Mouse (Mus musculus) MEL (cell line): Measurements from ENCODE around the gene Gm498. TPM values are rescaled to one million over a fixed set of nuclear protein-coding genes. Genes with fewer than 3 reads are reported as not detected.
A peak's percentile ranks its signal among the peaks of the same experiment; 100 is the strongest.

Experiments
- DNase-seq: peaks from one replicate; pipeline ENCODE4 v3.0.0; 2011; ENCODE audit warnings: low read depth, low spot score
- H3K27ac ChIP-seq: 2 replicates; pipeline ENCODE4 v1.5.1; 2012; ENCODE audit warnings: low read depth, mild to moderate bottlenecking, control low read depth, low read length, moderate library complexity; ENCODE audit not compliant: control insufficient read depth
- H3K27me3 ChIP-seq, 2 experiments: fragments of 150-350 bp in 1 of 2; sonication (generic) in 1 of 2; 2 replicates each; pipeline ENCODE4 v1.6.1; 2012; ENCODE audit warnings: low read length in 2 of 2, mild to moderate bottlenecking in 2 of 2, improper control_type of control experiment in 1 of 2, moderate library complexity in 1 of 2; ENCODE audit not compliant: insufficient read depth in 2 of 2, control insufficient read depth in 1 of 2
- H3K36me3 ChIP-seq, 2 experiments: 2 replicates each; pipeline ENCODE4 v1.6.1; 2012 to 2014; ENCODE audit warnings: low read length in 2 of 2, improper control_type of control experiment in 1 of 2, inconsistent platforms in 1 of 2, mild to moderate bottlenecking in 1 of 2; ENCODE audit not compliant: insufficient read depth in 2 of 2, control insufficient read depth in 1 of 2
- H3K4me1 ChIP-seq, 2 experiments: fragments of 150-350 bp in 1 of 2; sonication (generic) in 1 of 2; 2 replicates each; pipeline ENCODE4 v1.6.1; 2012; ENCODE audit warnings: low read length in 2 of 2, improper control_type of control experiment in 1 of 2, mild to moderate bottlenecking in 1 of 2; ENCODE audit not compliant: insufficient read depth in 2 of 2, control insufficient read depth in 1 of 2
- H3K4me3 ChIP-seq, 2 experiments: fragments of 150-350 bp in 1 of 2; sonication (generic) in 1 of 2; 2 replicates each; pipeline ENCODE4 v1.5.1; 2012; ENCODE audit warnings: low read depth in 2 of 2, low read length in 2 of 2, mild to moderate bottlenecking in 2 of 2, moderate library complexity in 2 of 2, control low read depth in 1 of 2, improper control_type of control experiment in 1 of 2; ENCODE audit not compliant: control insufficient read depth in 1 of 2, insufficient read depth in 1 of 2
- H3K79me2 ChIP-seq: 2 replicates; pipeline ENCODE4 v1.6.1; 2012; ENCODE audit warnings: mild to moderate bottlenecking, low read length, moderate library complexity; ENCODE audit not compliant: control insufficient read depth, poor library complexity, insufficient read depth
- H3K9ac ChIP-seq: 2 replicates; pipeline ENCODE4 v1.6.1; 2012; ENCODE audit warnings: low read depth, mild to moderate bottlenecking, control low read depth, low read length, moderate library complexity; ENCODE audit not compliant: control insufficient read depth, poor library complexity, severe bottlenecking
- H3K9me3 ChIP-seq: fragments of 150-350 bp; sonication (generic); replicated peaks from 2 replicates; pipeline ENCODE4 v1.6.1; 2012; ENCODE audit warnings: mild to moderate bottlenecking, low read length, improper control_type of control experiment, moderate library complexity; ENCODE audit not compliant: insufficient read depth
- BHLHE40 ChIP-seq: IDR thresholded peaks from 2 replicates; pipeline ENCODE4 v1.6.1; 2012; ENCODE audit warnings: low read depth, mild to moderate bottlenecking, inconsistent platforms, low read length, improper control_type of control experiment, borderline replicate concordance
- CHD1 ChIP-seq: IDR thresholded peaks from 2 replicates; pipeline ENCODE4 v1.6.1; 2012; ENCODE audit warnings: low read depth, mild to moderate bottlenecking, inconsistent platforms, low read length, improper control_type of control experiment
- CHD2 ChIP-seq: IDR thresholded peaks from 2 replicates; pipeline ENCODE4 v1.6.1; 2011; ENCODE audit warnings: low read length, improper control_type of control experiment
- CTCF ChIP-seq, 3 experiments: IDR thresholded peaks in 2 of 3; conservative IDR thresholded peaks in 1 of 3; 2 replicates each; pipeline ENCODE4 v1.5.1; 2011 to 2012; ENCODE audit warnings: low read length in 3 of 3, low read depth in 2 of 3, mild to moderate bottlenecking in 2 of 3, improper control_type of control experiment in 1 of 3, inconsistent platforms in 1 of 3, mixed read lengths in 1 of 3, moderate library complexity in 1 of 3; ENCODE audit not compliant: control insufficient read depth in 1 of 3, insufficient read depth in 1 of 3, poor library complexity in 1 of 3, severe bottlenecking in 1 of 3
- E2F4 ChIP-seq: IDR thresholded peaks from 2 replicates; pipeline ENCODE4 v1.6.1; 2011; ENCODE audit warnings: low read depth, low read length, improper control_type of control experiment, borderline replicate concordance
- ELF1 ChIP-seq: IDR thresholded peaks from 2 replicates; pipeline ENCODE4 v1.6.1; 2014; ENCODE audit warnings: low read depth, mild to moderate bottlenecking, inconsistent platforms, low read length, improper control_type of control experiment, moderate library complexity
- EP300 ChIP-seq, 2 experiments: IDR thresholded peaks; 2 replicates each; pipeline ENCODE4 v1.6.1; 2011; ENCODE audit warnings: improper control_type of control experiment in 2 of 2, low read length in 2 of 2, low read depth in 1 of 2, mild to moderate bottlenecking in 1 of 2
- ETS1 ChIP-seq: IDR thresholded peaks from 2 replicates; pipeline ENCODE4 v1.6.1; 2012; ENCODE audit warnings: low read depth, mild to moderate bottlenecking, inconsistent platforms, low read length, improper control_type of control experiment, moderate library complexity
- GABPA ChIP-seq: IDR thresholded peaks from 2 replicates; pipeline ENCODE4 v1.6.1; 2012; ENCODE audit warnings: low read depth, mild to moderate bottlenecking, inconsistent platforms, low read length, improper control_type of control experiment, moderate library complexity
- GATA1 ChIP-seq: IDR thresholded peaks from 2 replicates; pipeline ENCODE4 v1.6.1; 2011; ENCODE audit warnings: low read depth, low read length, improper control_type of control experiment
- HCFC1 ChIP-seq: IDR thresholded peaks from 2 replicates; pipeline ENCODE4 v1.6.1; 2012; ENCODE audit warnings: low read depth, mild to moderate bottlenecking, inconsistent platforms, low read length, improper control_type of control experiment, moderate library complexity
- JUND ChIP-seq: IDR thresholded peaks from 2 replicates; pipeline ENCODE4 v1.6.1; 2011; ENCODE audit warnings: low read depth, mild to moderate bottlenecking, improper control_type of control experiment, low read length
- KAT2A ChIP-seq: conservative IDR thresholded peaks from 2 replicates; pipeline ENCODE4 v1.6.1; 2012; ENCODE audit warnings: low read depth, low read length, improper control_type of control experiment, inconsistent platforms
- MAFK ChIP-seq: IDR thresholded peaks from 2 replicates; pipeline ENCODE4 v1.6.1; 2011; ENCODE audit warnings: low read depth, mild to moderate bottlenecking, low read length, improper control_type of control experiment, borderline replicate concordance
- MAX ChIP-seq: IDR thresholded peaks from 2 replicates; pipeline ENCODE4 v1.6.1; 2011; ENCODE audit warnings: low read length, improper control_type of control experiment
- MEF2A ChIP-seq: IDR thresholded peaks from 2 replicates; pipeline ENCODE4 v1.6.1; 2014; ENCODE audit warnings: low read depth, mild to moderate bottlenecking, inconsistent platforms, low read length, improper control_type of control experiment; ENCODE audit not compliant: poor library complexity, insufficient replicate concordance, severe bottlenecking; ENCODE audit errors: extremely low read depth
- MXI1 ChIP-seq: IDR thresholded peaks from 2 replicates; pipeline ENCODE4 v1.6.1; 2011; ENCODE audit warnings: mild to moderate bottlenecking, low read depth, low read length, improper control_type of control experiment
- MYB ChIP-seq: IDR thresholded peaks from 2 replicates; pipeline ENCODE4 v1.6.1; 2011; ENCODE audit warnings: mild to moderate bottlenecking, low read depth, low read length, improper control_type of control experiment
- MYC ChIP-seq: IDR thresholded peaks from 2 replicates; pipeline ENCODE4 v1.6.1; 2011; ENCODE audit warnings: low read depth, mild to moderate bottlenecking, low read length, improper control_type of control experiment, moderate library complexity
- NELFE ChIP-seq: IDR thresholded peaks from 2 replicates; pipeline ENCODE4 v1.6.1; 2011; ENCODE audit warnings: low read depth, low read length, improper control_type of control experiment
- NRF1 ChIP-seq: IDR thresholded peaks from 2 replicates; pipeline ENCODE4 v1.6.1; 2014; ENCODE audit warnings: low read depth, mild to moderate bottlenecking, inconsistent platforms, low read length, improper control_type of control experiment, moderate library complexity; ENCODE audit not compliant: poor library complexity, insufficient read depth, severe bottlenecking
- POLR2A ChIP-seq, 2 experiments: IDR thresholded peaks; 2 replicates each; pipeline ENCODE4 v1.6.1; 2011 to 2012; ENCODE audit warnings: low read length in 2 of 2, mild to moderate bottlenecking in 2 of 2, control low read depth in 1 of 2, improper control_type of control experiment in 1 of 2, low read depth in 1 of 2, moderate library complexity in 1 of 2; ENCODE audit not compliant: control insufficient read depth in 1 of 2, insufficient read depth in 1 of 2, poor library complexity in 1 of 2
- POLR2AphosphoS5 ChIP-seq: IDR thresholded peaks from 2 replicates; pipeline ENCODE4 v1.6.1; 2012; ENCODE audit warnings: low read depth, borderline replicate concordance, mild to moderate bottlenecking, inconsistent platforms, low read length, moderate library complexity, mixed read lengths
- RAD21 ChIP-seq: IDR thresholded peaks from 2 replicates; pipeline ENCODE4 v1.6.1; 2011; ENCODE audit warnings: mild to moderate bottlenecking, low read depth, low read length, improper control_type of control experiment
- RCOR1 ChIP-seq: IDR thresholded peaks from 2 replicates; pipeline ENCODE4 v1.6.1; 2012; ENCODE audit warnings: low read depth, mild to moderate bottlenecking, inconsistent platforms, low read length, improper control_type of control experiment
- SIN3A ChIP-seq: IDR thresholded peaks from 2 replicates; pipeline ENCODE4 v1.6.1; 2012; ENCODE audit warnings: low read length, improper control_type of control experiment, inconsistent platforms
- SMC3 ChIP-seq: IDR thresholded peaks from 2 replicates; pipeline ENCODE4 v1.6.1; 2011; ENCODE audit warnings: low read depth, low read length, improper control_type of control experiment
- TAL1 ChIP-seq: IDR thresholded peaks from 2 replicates; pipeline ENCODE4 v1.6.1; 2012; ENCODE audit warnings: mild to moderate bottlenecking, inconsistent platforms, low read length, moderate library complexity, mixed read lengths
- TBP ChIP-seq: IDR thresholded peaks from 2 replicates; pipeline ENCODE4 v1.8.0; 2011; ENCODE audit warnings: low read depth, low read length, improper control_type of control experiment
- USF1 ChIP-seq: IDR thresholded peaks from 2 replicates; pipeline ENCODE4 v1.6.1; 2014; ENCODE audit warnings: low read depth, mild to moderate bottlenecking, inconsistent platforms, low read length, improper control_type of control experiment, moderate library complexity
- USF2 ChIP-seq, 2 experiments: IDR thresholded peaks; 2 replicates each; pipeline ENCODE4 v1.6.1; 2011 to 2012; ENCODE audit warnings: improper control_type of control experiment in 2 of 2, low read length in 2 of 2, borderline replicate concordance in 1 of 2, inconsistent platforms in 1 of 2, low read depth in 1 of 2, mild to moderate bottlenecking in 1 of 2; ENCODE audit not compliant: insufficient read depth in 1 of 2
- ZC3H11A ChIP-seq: IDR thresholded peaks from 2 replicates; pipeline ENCODE4 v1.6.1; 2012; ENCODE audit warnings: low read depth, mild to moderate bottlenecking, inconsistent platforms, low read length, improper control_type of control experiment
- ZKSCAN1 ChIP-seq: IDR thresholded peaks from 2 replicates; pipeline ENCODE4 v1.6.1; 2012; ENCODE audit warnings: low read depth, mild to moderate bottlenecking, inconsistent platforms, low read length, improper control_type of control experiment, moderate library complexity
- ZMIZ1 ChIP-seq: IDR thresholded peaks from 2 replicates; pipeline ENCODE4 v1.6.1; 2012; ENCODE audit warnings: low read depth, mild to moderate bottlenecking, inconsistent platforms, low read length, improper control_type of control experiment, moderate library complexity
- ZNF384 ChIP-seq: IDR thresholded peaks from 2 replicates; pipeline ENCODE4 v1.6.1; 2012; ENCODE audit warnings: low read depth, mild to moderate bottlenecking, inconsistent platforms, low read length, improper control_type of control experiment
- polyA plus RNA-seq, 2 experiments: library from polyadenylated mRNA; stranded (reverse) in 1 of 2; unstranded in 1 of 2; fragments of >175 nt in 1 of 2; fragments of >200 nt in 1 of 2; gene quantifications; 2 replicates each; pipeline versions ENCODE4 v1.2.1 to v1.2.4; 2012; ENCODE audit warnings: low replicate concordance in 2 of 2, low read depth in 1 of 2; ENCODE audit not compliant: insufficient read length in 2 of 2, insufficient read depth in 1 of 2, missing spikeins in 1 of 2
- total RNA-seq: library from RNA; depleted of rRNA; stranded (reverse); fragments of 300-350 nt; gene quantifications from 2 replicates; pipeline ENCODE4 v1.2.3, GENCODE M21; 2012

Gene Gm498
- total and polyA plus RNA-seq, 3 experiments, result not detected

DNA sequence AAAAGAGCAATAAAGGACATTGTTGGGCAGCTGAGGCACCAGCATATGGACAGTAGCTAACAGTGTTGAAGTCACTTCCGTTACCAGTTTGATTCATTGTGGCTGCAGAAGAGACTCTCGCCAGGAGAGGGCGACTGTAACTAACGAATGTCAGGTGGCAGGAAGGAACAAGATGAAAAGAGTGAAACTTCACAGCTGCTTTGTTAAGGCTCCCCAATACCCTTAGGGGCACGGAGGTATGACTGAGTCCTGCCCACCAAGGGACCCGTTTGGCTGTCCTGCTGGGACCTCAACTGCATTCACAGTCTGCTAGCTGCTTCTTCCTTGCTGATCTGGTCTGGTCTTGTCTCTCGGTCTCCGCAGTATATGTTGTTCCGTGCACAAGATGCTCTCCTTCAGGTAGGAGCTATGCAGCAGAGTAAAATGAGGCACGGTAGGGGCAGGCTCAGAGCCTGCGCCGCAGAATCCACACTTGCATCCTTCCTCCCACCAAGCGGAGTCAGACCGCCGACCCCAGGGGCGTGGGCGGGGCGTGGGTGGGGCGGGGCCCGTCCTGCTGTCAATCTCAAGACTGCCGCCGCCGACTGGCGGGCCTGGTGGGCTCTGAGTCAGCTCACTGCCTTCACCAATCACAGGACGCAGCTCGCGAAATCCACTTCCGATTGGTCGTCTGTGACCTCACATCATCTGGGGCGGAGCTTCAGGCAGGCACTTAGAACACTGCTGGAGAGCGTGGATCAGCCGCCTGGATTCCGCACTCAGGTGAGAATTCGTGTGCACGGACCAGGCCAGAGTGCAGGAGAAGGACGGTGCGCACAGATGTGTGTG, 36.9 kb upstream of the Gm498 start:
- Histone ChIP-seq H3K9me3 (no peaks in the 10 kb centered on the region), H3K4me1 (peaks cover 0 to 6% of the 10 kb centered on the region in 2 experiments; a peak in 3 of 4 replicates), H3K4me3 (peak overlapping the region; percentile 89 to 92)
- no peak for TF ChIP-seq TAL1
- TF ChIP-seq NRF1, result peak; percentile 36; the same call in 1 of the 2 replicates
- peak; percentile 38; the same call in 1 of the 2 replicates for TF ChIP-seq MAX
- no peak for TF ChIP-seq ZNF384
- TF ChIP-seq SMC3, result peak; percentile 75
- TF ChIP-seq ELF1, result peak; percentile 54; the same call in 1 of the 2 replicates
- peak; percentile 79 for TF ChIP-seq NELFE
- peak; percentile 73 for TF ChIP-seq TBP
- TF ChIP-seq ETS1, result 0 out of 2 replicates have a peak, but pooled peaks have one; percentile 19
- TF ChIP-seq MXI1, result peak; percentile 38
- TF ChIP-seq E2F4, result no peak
- TF ChIP-seq RCOR1, result no peak
- no peak for TF ChIP-seq JUND
- TF ChIP-seq CTCF (IDR thresholded peaks at IDR 0.05 in 2 of 3, conservative IDR thresholded peaks at IDR 0.05 in 1 of 3; ENCODE audit: control insufficient read depth in 1 of 3, insufficient read depth in 1 of 3, low read depth in 2 of 3, low read length in 3 of 3, poor library complexity in 1 of 3, severe bottlenecking in 1 of 3), result peak; percentile 73 to 90 (median 89)
- peak; percentile 51 for TF ChIP-seq HCFC1
- peak; percentile 82 for TF ChIP-seq RAD21
- no peak for TF ChIP-seq GABPA
- TF ChIP-seq USF1, result peak; percentile 65
- peak; percentile 86 for TF ChIP-seq MYC
- TF ChIP-seq MYB, result no peak
- peak; percentile 33; the same call in 1 of the 2 replicates for TF ChIP-seq CHD2
- 0 out of 2 replicates have a peak, but pooled peaks have one; percentile 30 for TF ChIP-seq ZC3H11A
- no peak for TF ChIP-seq MAFK
- no peak for TF ChIP-seq USF2 (IDR thresholded peaks at IDR 0.05; ENCODE audit: borderline replicate concordance in 1 of 2, insufficient read depth in 1 of 2, low read depth in 1 of 2, low read length in 2 of 2)
- peak; percentile 20 to 89; a peak in 3 of 4 replicates for TF ChIP-seq POLR2A (IDR thresholded peaks at IDR 0.05; ENCODE audit: control insufficient read depth in 1 of 2, insufficient read depth in 1 of 2, low read depth in 1 of 2, low read length in 2 of 2, poor library complexity in 1 of 2)
- TF ChIP-seq BHLHE40, result no peak
- TF ChIP-seq MEF2A, result no peak
- TF ChIP-seq POLR2AphosphoS5, result no peak
- TF ChIP-seq ZMIZ1, result peak; percentile 83; the same call in 1 of the 2 replicates
- TF ChIP-seq SIN3A, result peak; percentile 79
- TF ChIP-seq ZKSCAN1, result no peak
- TF ChIP-seq GATA1, result no peak
- no peak for TF ChIP-seq KAT2A
- 0 out of 4 replicates have a peak, but pooled peaks of 1 of the 2 experiments have one; percentile 2 for TF ChIP-seq EP300 (IDR thresholded peaks at IDR 0.05; ENCODE audit: low read depth in 1 of 2, low read length in 2 of 2)
- no peak for TF ChIP-seq CHD1

More for the DNA sequence above, 36.9 kb upstream of the Gm498 start:
- H3K27ac ChIP-seq, result peak overlapping the region; percentile 59
- H3K36me3 ChIP-seq, result peaks cover 0 to 3% of the 10 kb centered on the region in 2 experiments; a peak in 2 of 4 replicates
- peak overlapping the region; percentile 72 for H3K9ac ChIP-seq
- peak; percentile 99 for DNase-seq
- no peaks in the 10 kb centered on the region for H3K27me3 ChIP-seq
- H3K79me2 ChIP-seq, result peaks cover 4% of the 10 kb centered on the region; the same call in 1 of the 2 replicates
